Mouse (Mus musculus) limb, embryonic 11.5 days (tissue): Measurements from ENCODE around the gene Trnp1. TPM values are rescaled to one million over a fixed set of nuclear protein-coding genes. Genes with fewer than 3 reads are reported as not detected.
A peak's percentile ranks its signal among the peaks of the same experiment; 100 is the strongest.

ENCODE experiments used
- ATAC-seq: fragments of 200-750 bp; cut with Nextera tagmentation; 2 replicates; pipeline ENCODE4 v1.8.0; 2017; ENCODE audit warnings: low read depth; ENCODE audit not compliant: insufficient number of reproducible peaks, low FRiP score, low TSS enrichment
- DNase-seq: peaks from one replicate; pipeline ENCODE4 v3.0.0-alpha.2; 2015; ENCODE audit warnings: low spot score
- H3K27ac ChIP-seq: fragments of 300-500 bp; sonication (generic); replicated peaks from 2 replicates; pipeline ENCODE4 v1.5.1; 2014; ENCODE audit warnings: low read depth, mild to moderate bottlenecking, low read length
- H3K27me3 ChIP-seq: fragments of 300-500 bp; sonication (generic); 2 replicates; pipeline ENCODE4 v1.6.1; 2014; ENCODE audit warnings: mild to moderate bottlenecking, low read length, mixed read lengths; ENCODE audit not compliant: control insufficient read depth, insufficient read depth
- H3K36me3 ChIP-seq: fragments of 300-500 bp; sonication (generic); 2 replicates; pipeline ENCODE4 v1.6.1; 2014; ENCODE audit warnings: mild to moderate bottlenecking, low read length, moderate library complexity, mixed read lengths; ENCODE audit not compliant: control insufficient read depth, insufficient read depth
- H3K4me1 ChIP-seq: fragments of 300-500 bp; sonication (generic); 2 replicates; pipeline ENCODE4 v1.6.1; 2014; ENCODE audit warnings: low read length, mixed read lengths; ENCODE audit not compliant: control insufficient read depth, insufficient read depth
- H3K4me2 ChIP-seq: fragments of 300-500 bp; sonication (generic); 2 replicates; pipeline ENCODE4 v1.6.1; 2014; ENCODE audit warnings: low read depth, mild to moderate bottlenecking, moderate library complexity; ENCODE audit not compliant: severe bottlenecking
- H3K4me3 ChIP-seq: fragments of 300-500 bp; sonication (generic); 2 replicates; pipeline ENCODE4 v1.5.1; 2014; ENCODE audit warnings: low read depth, low read length
- H3K9ac ChIP-seq: fragments of 300-500 bp; sonication (generic); 2 replicates; pipeline ENCODE4 v1.6.1; 2014; ENCODE audit warnings: mild to moderate bottlenecking, low read length
- H3K9me3 ChIP-seq: fragments of 300-500 bp; sonication (generic); 2 replicates; pipeline ENCODE4 v1.6.1; 2016; ENCODE audit warnings: low read length; ENCODE audit not compliant: control insufficient read depth
- WGBS: fragments of 180-500 bp; shearing (Covaris S2); extraction: QIAGEN DNeasy Blood & Tissue Kit; methylation state at CpG from one replicate; pipeline ENCODE4 v1.1.7; 2014; 5-methylcytosine and 5-hydroxymethylcytosine counted together
- polyA plus RNA-seq: library from polyadenylated mRNA; unstranded; fragments of >200 nt; fragmentation: Nextera tagmentation; extraction: Ambion mirVana; gene quantifications from 2 replicates; pipeline ENCODE4 v1.2.1, GENCODE M21; 2014

Gene Trnp1
- polyA plus RNA-seq = 1.5 and 1.9 TPM in 2 replicates

GRCm38 (mm10) chr4:133498160-133498724, at the start of gene Trnp1:
Gene Trnp1 (minus strand): TSS chr4:133498550.
- ATAC-seq (peak; percentile 74; the same call in 1 of the 2 replicates), DNase-seq (peak; percentile 85)
- WGBS = 0% methylated on average over 43 of the region's 53 CpGs
- Histone ChIP-seq H3K4me1 (peaks cover 15% of the 10 kb centered on the region), H3K36me3 (no peaks in the 10 kb centered on the region), H3K9me3 (no peaks in the 10 kb centered on the region), H3K9ac (peak within 1 kb of the TSS; percentile 43), H3K27me3 (peaks cover 62% of the 10 kb centered on the region), H3K27ac (no peak within 1 kb of the TSS), H3K4me3 (peak within 1 kb of the TSS; percentile 53), H3K4me2 (peak within 1 kb of the TSS; percentile 98)

- Histone ChIP-seq H3K4me3 (peak within 1 kb of the TSS; percentile 78), H3K4me1 (peaks cover 5% of the 10 kb centered on the region; the same call in 1 of the 2 replicates), H3K36me3 (peaks cover 6% of the 10 kb centered on the region; the same call in 1 of the 2 replicates), H3K4me2 (peak within 1 kb of the TSS; percentile 71), H3K9ac (peak within 1 kb of the TSS; percentile 91), H3K9me3 (no peaks in the 10 kb centered on the region), H3K27ac (peak within 1 kb of the TSS; percentile 50; the same call in 1 of the 2 replicates), H3K27me3 (no peaks in the 10 kb centered on the region)
- DNase-seq = peak; percentile 97
- ATAC-seq = peak; percentile 94
- WGBS = under 1% methylated on average over 67 of the region's 77 CpGs
Measured at GRCm38 (mm10) chr4:133545272-133546231, 47.2 kb upstream of the Trnp1 start, which contains the start of gene Nudc. Gene Nudc (minus strand): TSS chr4:133545996.

GRCm38 (mm10) chr4:133536652-133537051, 38.3 kb upstream of the Trnp1 start:
- Histone ChIP-seq H3K4me1 (no peaks in the 10 kb centered on the region), H3K36me3 (peaks cover 49% of the 10 kb centered on the region), H3K27ac (no peak overlapping the region), H3K9me3 (no peaks in the 10 kb centered on the region), H3K27me3 (no peaks in the 10 kb centered on the region), H3K4me2 (no peak overlapping the region), H3K9ac (no peak overlapping the region), H3K4me3 (no peak overlapping the region)
- DNase-seq = no peak
- 87% methylated on average over 5 of the region's 5 CpGs for WGBS
- ATAC-seq = no peak

GRCm38 (mm10) chr4:133536081-133536480, 37.7 kb upstream of the Trnp1 start:
- Histone ChIP-seq H3K4me2 (no peak overlapping the region), H3K4me1 (no peaks in the 10 kb centered on the region), H3K9ac (no peak overlapping the region), H3K27ac (no peak overlapping the region), H3K27me3 (no peaks in the 10 kb centered on the region), H3K36me3 (peaks cover 49% of the 10 kb centered on the region), H3K4me3 (no peak overlapping the region), H3K9me3 (no peaks in the 10 kb centered on the region)
- no peak for ATAC-seq
- 86% methylated on average over 3 of the region's 3 CpGs for WGBS
- DNase-seq = no peak

GRCm38 (mm10) chr4:133532777-133533176, 34.4 kb upstream of the Trnp1 start:
- H3K27ac ChIP-seq = no peak overlapping the region
- no peak overlapping the region for H3K4me3 ChIP-seq
- H3K36me3 ChIP-seq = peaks cover 43% of the 10 kb centered on the region
- no peaks in the 10 kb centered on the region for H3K27me3 ChIP-seq
- ATAC-seq = no peak
- DNase-seq = no peak
- no peaks in the 10 kb centered on the region for H3K4me1 ChIP-seq
- no peak overlapping the region for H3K9ac ChIP-seq
- WGBS = 90% methylated on average over 3 of the region's 3 CpGs
- no peaks in the 10 kb centered on the region for H3K9me3 ChIP-seq
- no peak overlapping the region for H3K4me2 ChIP-seq

- no peak for DNase-seq
- no peaks in the 10 kb centered on the region for H3K4me1 ChIP-seq
- H3K9ac ChIP-seq = no peak overlapping the region
- no peaks in the 10 kb centered on the region for H3K9me3 ChIP-seq
- WGBS = 74% methylated on average over 16 of the region's 16 CpGs
- H3K27me3 ChIP-seq = no peaks in the 10 kb centered on the region
- no peak overlapping the region for H3K4me2 ChIP-seq
- peaks cover 18% of the 10 kb centered on the region; the same call in 1 of the 2 replicates for H3K36me3 ChIP-seq
- ATAC-seq = no peak
- H3K4me3 ChIP-seq = no peak overlapping the region
- no peak overlapping the region for H3K27ac ChIP-seq
Measured at GRCm38 (mm10) chr4:133527788-133528187, 29.4 kb upstream of the Trnp1 start.

GRCm38 (mm10) chr4:133521502-133521901, 23.2 kb upstream of the Trnp1 start:
- no peak overlapping the region for H3K9ac ChIP-seq
- no peak overlapping the region for H3K4me2 ChIP-seq
- H3K4me1 ChIP-seq = no peaks in the 10 kb centered on the region
- no peaks in the 10 kb centered on the region for H3K36me3 ChIP-seq
- no peak overlapping the region for H3K27ac ChIP-seq
- ATAC-seq = no peak
- no peaks in the 10 kb centered on the region for H3K9me3 ChIP-seq
- WGBS = 65% methylated on average over 2 of the region's 2 CpGs
- DNase-seq = no peak
- H3K27me3 ChIP-seq = peaks cover 35% of the 10 kb centered on the region
- no peak overlapping the region for H3K4me3 ChIP-seq

- Histone ChIP-seq H3K9ac (peak overlapping the region; percentile 1; the same call in 1 of the 2 replicates), H3K9me3 (no peaks in the 10 kb centered on the region), H3K27me3 (peaks cover 35% of the 10 kb centered on the region), H3K4me1 (no peaks in the 10 kb centered on the region), H3K27ac (no peak overlapping the region), H3K4me3 (peak overlapping the region; percentile 25), H3K4me2 (peak overlapping the region; percentile 52), H3K36me3 (no peaks in the 10 kb centered on the region)
- 6% methylated on average over 25 of the region's 25 CpGs for WGBS
- DNase-seq = no peak
- ATAC-seq = no peak
Measured at GRCm38 (mm10) chr4:133519369-133519665, 21.0 kb upstream of the Trnp1 start.
